Mouse (Mus musculus) liver, embryonic 13.5 days (tissue): ENCODE results near the gene Plcl1. TPM values are rescaled to one million over a fixed set of nuclear protein-coding genes. Genes with fewer than 3 reads are reported as not detected.
"Not testable (repeated sequence)": the region's sequence is repeated elsewhere in the genome, so short reads cannot be mapped to it uniquely, and the experiment has no call there.

ENCODE experiments used
- ATAC-seq: fragments of 200-750 bp; cut with Nextera tagmentation; 2 replicates; pipeline ENCODE4 v1.8.0; 2017; ENCODE audit warnings: low read depth, mild to moderate bottlenecking, moderate number of reproducible peaks, moderate library complexity
- DNase-seq: peaks from one replicate; pipeline ENCODE4 v3.0.0; 2022
- H3K27ac ChIP-seq: fragments of 300-500 bp; sonication (generic); 2 replicates; pipeline ENCODE4 v1.5.1; 2015; ENCODE audit warnings: moderate library complexity, mild to moderate bottlenecking, inconsistent platforms
- H3K27me3 ChIP-seq: fragments of 300-500 bp; sonication (generic); 2 replicates; pipeline ENCODE4 v1.6.1; 2015; ENCODE audit warnings: mild to moderate bottlenecking, inconsistent platforms
- H3K36me3 ChIP-seq: fragments of 300-500 bp; sonication (generic); 2 replicates; pipeline ENCODE4 v1.6.1; 2015; ENCODE audit warnings: mild to moderate bottlenecking, inconsistent platforms
- H3K4me1 ChIP-seq: fragments of 300-500 bp; sonication (generic); replicated peaks from 2 replicates; pipeline ENCODE4 v1.6.1; 2015; ENCODE audit warnings: inconsistent platforms
- H3K4me2 ChIP-seq: fragments of 300-500 bp; sonication (generic); 2 replicates; pipeline ENCODE4 v1.6.1; 2015; ENCODE audit warnings: inconsistent platforms, mild to moderate bottlenecking, moderate library complexity
- H3K4me3 ChIP-seq: fragments of 300-500 bp; sonication (generic); replicated peaks from 2 replicates; pipeline ENCODE4 v1.5.1; 2015; ENCODE audit warnings: mild to moderate bottlenecking, inconsistent platforms
- H3K9ac ChIP-seq: fragments of 300-500 bp; sonication (generic); 2 replicates; pipeline ENCODE4 v1.6.1; 2015; ENCODE audit warnings: mild to moderate bottlenecking, inconsistent platforms
- H3K9me3 ChIP-seq: fragments of 300-500 bp; sonication (generic); replicated peaks from 2 replicates; pipeline ENCODE4 v1.6.1; 2016; ENCODE audit warnings: inconsistent platforms
- WGBS: fragments of 180-500 bp; shearing (Covaris S2); methylation state at CpG from one replicate; pipeline ENCODE4 v1.1.7; 2015; ENCODE audit not compliant: insufficient replicate concordance; 5-methylcytosine and 5-hydroxymethylcytosine counted together
- polyA plus RNA-seq: library from polyadenylated mRNA; unstranded; fragments of >200 nt; fragmentation: Nextera tagmentation; extraction: Ambion mirVana; gene quantifications from 2 replicates; pipeline ENCODE4 v1.2.1, GENCODE M21; 2015

Gene Plcl1
- polyA plus RNA-seq, 1 experiment from 2014 or later, result 0.13 TPM

DNA sequence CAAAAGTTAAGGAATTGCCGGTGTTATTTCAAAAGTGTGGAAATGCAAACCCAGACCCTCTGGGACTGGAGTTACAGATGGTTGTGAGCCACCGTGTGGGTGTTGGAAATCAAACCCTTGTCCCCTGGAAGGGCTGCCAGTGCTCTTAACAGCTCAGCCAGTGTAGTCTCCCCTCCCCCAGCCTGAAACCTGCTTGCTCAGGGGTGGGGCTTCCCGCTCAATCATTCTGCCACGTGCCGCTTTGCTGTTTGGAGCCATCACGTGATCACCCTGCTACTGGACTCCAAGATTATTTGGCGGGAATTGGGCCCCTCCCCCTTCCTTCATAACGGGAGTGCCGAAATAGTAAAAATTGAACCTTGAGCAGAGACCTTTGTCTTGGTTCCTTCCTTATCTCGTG lies 81.7 kb downstream of the Plcl1 start:
- H3K27me3 ChIP-seq, H3K4me1 ChIP-seq, ATAC-seq, H3K9me3 ChIP-seq, H3K27ac ChIP-seq, H3K36me3 ChIP-seq, H3K4me2 ChIP-seq, H3K4me3 ChIP-seq, DNase-seq, H3K9ac ChIP-seq: not testable (repeated sequence)
- whole genome bisulfite sequencing, result 61% methylated on average over 10 of the region's 10 CpGs

DNA sequence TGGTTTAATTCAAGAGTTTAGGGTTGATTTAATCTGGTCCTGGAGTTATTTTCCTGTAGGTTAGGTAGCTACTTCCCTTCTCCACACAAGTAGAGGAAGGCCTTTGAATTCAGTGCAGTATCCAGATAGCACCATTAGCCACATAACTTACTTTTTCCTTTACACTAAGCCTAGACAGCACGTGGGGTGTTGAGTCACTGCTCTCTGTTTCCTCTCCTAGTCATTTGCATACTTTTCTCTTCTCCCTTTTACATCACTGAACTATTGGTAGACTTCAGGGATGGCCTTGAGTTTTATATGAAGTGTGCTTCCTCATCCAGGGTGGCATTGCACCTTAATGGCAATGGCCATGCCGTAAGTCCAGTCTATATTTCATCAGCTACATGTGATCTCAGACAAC lies 82.5 kb downstream of the Plcl1 start:
- Histone ChIP-seq H3K9me3 (no peaks in the 10 kb centered on the region), H3K27ac (no peak overlapping the region), H3K4me2 (no peak overlapping the region), H3K36me3 (no peaks in the 10 kb centered on the region), H3K9ac (no peak overlapping the region), H3K27me3 (no peaks in the 10 kb centered on the region), H3K4me3 (no peak overlapping the region), H3K4me1 (no peaks in the 10 kb centered on the region)
- no peak for ATAC-seq
- WGBS, result 58% methylated on average over 2 of the region's 2 CpGs
- no peak for DNase-seq

DNA sequence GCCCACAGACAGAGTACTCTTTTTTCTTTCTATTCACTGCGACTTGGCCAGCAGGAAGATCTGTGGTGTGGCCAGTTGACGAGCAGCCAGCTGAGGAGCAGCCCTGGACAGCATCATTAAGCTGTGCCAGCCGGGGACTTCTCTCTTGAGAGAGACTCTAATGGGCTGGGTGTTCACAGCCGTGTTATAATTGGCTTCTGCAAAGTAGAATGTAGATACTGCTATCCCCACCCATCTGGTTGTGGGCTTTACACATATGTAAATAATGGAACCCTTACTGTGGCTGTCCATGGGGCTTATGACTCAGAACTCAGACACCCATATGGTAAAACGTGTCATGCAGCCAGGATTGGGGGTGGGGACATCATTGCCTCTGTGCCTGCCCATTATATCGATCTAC lies 83.6 kb downstream of the Plcl1 start:
- H3K9me3 ChIP-seq, result no peaks in the 10 kb centered on the region
- H3K9ac ChIP-seq, result no peak overlapping the region
- 48% methylated on average over 6 of the region's 6 CpGs for WGBS
- no peaks in the 10 kb centered on the region for H3K27me3 ChIP-seq
- no peak overlapping the region for H3K4me3 ChIP-seq
- no peaks in the 10 kb centered on the region for H3K4me1 ChIP-seq
- DNase-seq (no peak), ATAC-seq (no peak)
- H3K4me2 ChIP-seq, result no peak overlapping the region
- H3K36me3 ChIP-seq, result no peaks in the 10 kb centered on the region
- no peak overlapping the region for H3K27ac ChIP-seq

DNA sequence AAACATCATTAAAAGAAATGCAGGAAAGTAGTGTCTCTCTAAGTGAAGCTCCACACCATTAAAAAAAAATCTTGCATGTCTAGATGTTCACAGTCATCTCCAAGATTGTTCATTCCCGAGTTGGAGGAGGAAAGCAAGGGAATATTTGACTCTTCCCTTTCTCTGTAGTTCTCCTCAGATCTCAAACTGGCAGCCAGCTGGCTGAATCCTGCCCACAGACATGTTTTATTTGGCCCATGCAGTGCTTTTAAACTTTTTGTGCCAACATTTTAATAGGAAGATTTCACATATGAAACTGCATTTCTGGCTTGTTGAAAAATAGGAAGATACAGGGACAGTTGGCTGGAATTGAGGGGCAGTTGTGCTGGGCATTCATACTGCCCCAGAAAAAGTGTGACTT lies 94.2 kb downstream of the Plcl1 start:
- H3K27me3 ChIP-seq, result no peaks in the 10 kb centered on the region
- no peak overlapping the region for H3K27ac ChIP-seq
- no peak overlapping the region for H3K9ac ChIP-seq
- no peak overlapping the region for H3K4me2 ChIP-seq
- H3K4me3 ChIP-seq, result no peak overlapping the region
- DNase-seq (no peak), ATAC-seq (no peak)
- no peaks in the 10 kb centered on the region for H3K4me1 ChIP-seq
- WGBS, result 29% methylated on average over 1 of the region's 1 CpGs
- no peaks in the 10 kb centered on the region for H3K36me3 ChIP-seq
- H3K9me3 ChIP-seq, result no peaks in the 10 kb centered on the region

DNA sequence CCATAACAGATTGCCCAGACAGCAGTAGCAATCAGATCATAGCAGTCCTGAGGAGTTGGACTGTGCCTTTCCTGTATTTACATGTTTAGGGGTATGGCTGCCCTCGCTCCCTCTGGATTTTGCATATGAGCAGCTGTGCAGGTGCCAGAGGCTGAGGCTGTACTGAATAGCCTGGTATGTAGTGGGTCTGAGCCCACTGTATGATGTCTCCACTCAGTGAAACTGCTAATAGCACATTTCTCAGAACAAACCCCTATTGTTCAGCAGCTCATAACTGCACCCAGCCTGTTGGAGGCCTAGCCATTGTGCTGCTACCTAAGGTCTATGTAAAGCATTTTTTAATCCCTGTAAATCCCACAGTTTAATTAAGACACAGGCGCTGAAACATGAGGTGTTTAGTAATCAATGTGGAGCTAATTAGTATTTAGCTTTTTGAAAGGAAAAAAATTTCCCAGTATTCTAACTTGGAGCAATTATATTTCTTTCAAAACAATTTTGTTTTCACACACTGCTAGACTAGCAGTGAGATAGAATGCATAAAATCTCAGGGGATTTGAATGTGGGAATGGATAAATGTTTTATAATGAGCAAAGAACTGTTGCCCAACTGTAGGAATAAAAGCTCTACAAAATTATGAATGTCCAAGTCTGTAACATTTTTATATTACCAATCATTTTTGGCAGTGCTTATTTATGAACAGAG lies 95.4 kb downstream of the Plcl1 start:
- Histone ChIP-seq H3K9me3 (no peaks in the 10 kb centered on the region), H3K4me2 (no peak overlapping the region), H3K4me1 (no peaks in the 10 kb centered on the region), H3K27ac (no peak overlapping the region), H3K4me3 (no peak overlapping the region), H3K9ac (no peak overlapping the region), H3K27me3 (no peaks in the 10 kb centered on the region), H3K36me3 (no peaks in the 10 kb centered on the region)
- ATAC-seq, result no peak
- 78% methylated on average over 2 of the region's 2 CpGs for WGBS
- DNase-seq, result no peak

DNA sequence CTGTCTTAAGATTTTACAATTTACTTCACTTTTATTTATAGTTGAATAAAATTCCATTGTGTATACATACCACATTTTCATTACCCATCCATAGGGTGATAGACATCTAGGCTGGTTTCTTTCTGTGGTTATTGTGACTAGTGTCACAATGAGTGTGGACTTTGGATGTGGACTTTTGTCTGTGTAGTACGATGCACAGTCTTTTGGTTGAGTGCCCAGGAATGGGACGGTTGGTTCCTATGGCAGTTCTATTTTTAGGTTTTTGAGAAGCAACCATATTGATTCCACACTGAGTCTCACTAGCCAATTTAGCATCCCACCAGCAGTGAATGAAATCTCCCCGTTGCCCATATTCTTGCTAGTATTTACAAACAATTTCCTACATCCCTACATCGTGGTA lies 100.1 kb downstream of the Plcl1 start:
- ATAC-seq, result no peak
- H3K4me1 ChIP-seq, result no peaks in the 10 kb centered on the region
- H3K36me3 ChIP-seq, result no peaks in the 10 kb centered on the region
- no peak overlapping the region for H3K4me2 ChIP-seq
- H3K27me3 ChIP-seq, result no peaks in the 10 kb centered on the region
- H3K9ac ChIP-seq, result no peak overlapping the region
- no peaks in the 10 kb centered on the region for H3K9me3 ChIP-seq
- 63% methylated on average over 4 of the region's 4 CpGs for WGBS
- no peak for DNase-seq
- no peak overlapping the region for H3K4me3 ChIP-seq
- no peak overlapping the region for H3K27ac ChIP-seq

DNA sequence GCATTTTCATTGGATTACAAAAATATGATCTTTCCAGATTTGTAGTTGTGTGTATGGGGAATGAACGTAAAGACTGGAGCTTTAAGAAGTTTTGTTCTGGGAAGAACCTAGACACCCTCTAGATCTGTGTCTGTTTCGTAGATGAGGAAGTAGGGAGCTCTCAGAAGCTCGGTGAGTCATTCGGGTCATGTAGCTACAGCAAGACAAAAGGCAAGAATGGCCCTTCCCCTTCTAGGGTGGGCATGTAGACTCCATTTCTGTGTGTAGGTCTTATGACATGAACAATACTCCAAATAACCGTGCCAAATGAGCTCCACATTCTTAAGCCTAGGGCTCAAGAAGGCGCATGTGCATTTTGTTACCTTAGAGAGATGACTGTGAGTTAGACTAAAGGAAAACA lies 101.3 kb downstream of the Plcl1 start:
- no peaks in the 10 kb centered on the region for H3K9me3 ChIP-seq
- H3K36me3 ChIP-seq, result no peaks in the 10 kb centered on the region
- H3K4me2 ChIP-seq, result no peak overlapping the region
- no peak for DNase-seq
- H3K27me3 ChIP-seq, result no peaks in the 10 kb centered on the region
- no peak overlapping the region for H3K27ac ChIP-seq
- no peaks in the 10 kb centered on the region for H3K4me1 ChIP-seq
- ATAC-seq, result no peak
- no peak overlapping the region for H3K4me3 ChIP-seq
- no peak overlapping the region for H3K9ac ChIP-seq
- WGBS, result 39% methylated on average over 6 of the region's 6 CpGs

DNA sequence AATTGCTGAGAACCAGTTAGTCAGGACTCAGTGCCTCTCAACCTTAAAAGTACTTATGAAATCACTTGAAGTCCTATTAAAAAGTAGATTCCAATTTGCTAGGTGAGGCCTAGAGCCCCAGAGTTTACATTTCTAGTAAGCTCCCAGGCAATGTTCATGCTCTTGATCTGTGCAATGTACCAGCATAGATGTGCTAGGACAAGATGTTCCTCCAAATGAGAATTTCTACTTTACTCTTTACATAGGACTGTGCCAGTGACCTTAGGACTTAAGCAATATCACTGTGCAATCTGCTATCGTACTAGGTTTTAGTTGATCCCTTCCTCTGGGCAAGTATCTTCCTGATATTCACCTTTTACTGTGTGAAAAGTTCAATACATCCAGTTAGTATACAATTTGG lies 103.9 kb downstream of the Plcl1 start:
- DNase-seq (no peak), ATAC-seq (no peak)
- H3K4me3 ChIP-seq, result no peak overlapping the region
- no peak overlapping the region for H3K9ac ChIP-seq
- no peaks in the 10 kb centered on the region for H3K9me3 ChIP-seq
- no peak overlapping the region for H3K4me2 ChIP-seq
- no peaks in the 10 kb centered on the region for H3K27me3 ChIP-seq
- H3K4me1 ChIP-seq, result no peaks in the 10 kb centered on the region
- 71% methylated on average over 1 of the region's 1 CpGs for WGBS
- no peak overlapping the region for H3K27ac ChIP-seq
- no peaks in the 10 kb centered on the region for H3K36me3 ChIP-seq

DNA sequence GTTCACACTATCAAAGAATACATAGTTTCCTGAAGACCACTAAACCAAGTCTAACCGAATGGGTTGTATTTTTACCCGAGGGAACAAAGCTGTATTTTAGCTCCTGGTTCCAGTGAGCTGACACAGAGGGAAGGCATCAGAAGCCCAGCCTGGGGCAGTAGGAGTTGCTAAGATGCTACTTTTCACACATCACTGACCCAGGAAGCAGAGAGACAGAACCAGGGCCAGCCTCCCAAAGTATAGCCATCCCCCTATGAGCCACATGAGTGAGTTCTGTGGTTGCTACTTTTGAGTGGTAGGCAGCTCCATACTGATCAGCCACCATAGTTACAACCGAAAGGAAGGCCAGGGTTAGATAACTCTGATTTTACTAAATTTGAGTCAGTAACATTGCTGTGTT lies 106.4 kb downstream of the Plcl1 start:
- Histone ChIP-seq H3K4me1 (no peaks in the 10 kb centered on the region), H3K27ac (no peak overlapping the region), H3K4me3 (no peak overlapping the region), H3K9me3 (no peaks in the 10 kb centered on the region), H3K9ac (no peak overlapping the region), H3K4me2 (no peak overlapping the region), H3K27me3 (no peaks in the 10 kb centered on the region), H3K36me3 (no peaks in the 10 kb centered on the region)
- 59% methylated on average over 3 of the region's 3 CpGs for WGBS
- DNase-seq (no peak), ATAC-seq (no peak)

DNA sequence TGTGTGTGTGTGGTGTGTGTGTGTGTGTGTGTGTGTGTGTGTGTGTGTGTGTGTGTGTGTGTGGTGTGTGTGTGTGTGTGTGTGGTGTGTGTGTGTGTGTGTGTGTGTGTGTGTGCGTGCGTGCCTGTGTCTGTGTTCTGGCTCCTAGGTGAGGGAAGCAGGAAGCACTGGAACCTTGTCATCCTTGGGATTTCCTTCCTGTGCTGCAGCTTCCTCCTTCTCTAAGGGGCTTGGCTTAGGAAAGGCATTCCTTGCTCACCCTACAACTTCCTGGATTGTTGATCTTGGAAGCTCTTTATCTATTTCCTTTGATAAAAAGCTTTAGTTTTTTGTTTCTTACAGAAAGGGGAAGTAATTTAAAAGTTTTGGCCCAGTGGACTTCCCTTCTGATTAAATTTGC lies 107.1 kb downstream of the Plcl1 start:
- not testable (repeated sequence) for H3K4me2 ChIP-seq, ATAC-seq, H3K4me1 ChIP-seq, DNase-seq, H3K9me3 ChIP-seq, H3K9ac ChIP-seq, H3K36me3 ChIP-seq, H3K4me3 ChIP-seq, H3K27me3 ChIP-seq, H3K27ac ChIP-seq
- 28% methylated on average over 2 of the region's 2 CpGs for WGBS

DNA sequence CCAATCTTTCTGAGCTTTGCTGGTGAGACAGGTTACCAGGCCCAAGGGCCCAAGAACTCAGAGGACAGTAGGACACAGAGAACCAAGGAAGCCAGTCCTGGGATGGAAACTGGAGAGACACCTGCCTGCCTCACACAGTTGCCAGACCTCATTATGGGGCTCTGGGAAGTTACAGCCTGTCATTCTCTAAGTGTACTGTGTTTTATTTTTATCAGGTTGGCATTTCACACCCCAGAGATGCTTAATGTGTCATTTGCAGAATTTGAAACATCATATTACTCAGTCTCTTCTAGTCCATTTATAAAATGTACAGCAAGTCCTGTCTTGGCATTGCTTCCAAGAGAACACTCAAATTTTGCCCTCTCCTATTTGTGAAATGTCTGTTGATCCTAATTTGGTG lies 111.5 kb downstream of the Plcl1 start:
- H3K27ac ChIP-seq, result no peak overlapping the region
- no peak for ATAC-seq

DNA sequence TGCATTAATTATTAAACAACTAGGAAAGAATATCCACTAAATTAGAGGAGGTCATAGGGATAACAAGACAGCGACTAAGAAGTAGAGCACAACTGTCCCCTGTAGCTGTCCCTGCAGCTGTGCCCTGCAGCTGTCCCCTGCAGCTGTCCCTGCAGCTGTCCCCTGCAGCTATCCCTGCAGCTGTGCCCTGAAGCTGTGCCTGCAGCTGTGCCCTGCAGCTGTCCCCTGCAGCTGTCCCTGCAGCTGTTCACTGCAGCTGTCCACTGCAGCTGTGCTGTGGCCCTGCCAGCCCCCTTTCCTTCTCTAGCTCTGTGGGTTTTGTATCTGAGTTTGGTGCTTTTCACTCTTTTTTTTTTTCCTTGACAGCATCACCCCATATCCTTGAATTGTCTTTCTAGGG lies 118.2 kb downstream of the Plcl1 start:
- Histone ChIP-seq H3K4me1 (no peaks in the 10 kb centered on the region), H3K27ac (no peak overlapping the region), H3K9me3 (no peaks in the 10 kb centered on the region), H3K4me3 (no peak overlapping the region), H3K27me3 (no peaks in the 10 kb centered on the region), H3K9ac (no peak overlapping the region), H3K4me2 (no peak overlapping the region), H3K36me3 (no peaks in the 10 kb centered on the region)
- DNase-seq (no peak), ATAC-seq (no peak)
- WGBS, result 67% methylated on average over 1 of the region's 1 CpGs

More for the DNA sequence above, 111.5 kb downstream of the Plcl1 start:
- no peak for DNase-seq
- Histone ChIP-seq H3K9me3 (no peaks in the 10 kb centered on the region), H3K27me3 (no peaks in the 10 kb centered on the region), H3K36me3 (no peaks in the 10 kb centered on the region), H3K9ac (no peak overlapping the region), H3K4me3 (no peak overlapping the region), H3K4me1 (no peaks in the 10 kb centered on the region), H3K4me2 (no peak overlapping the region)
